Mouse (Mus musculus) CH12.LX (cell line): ENCODE measurements around the gene Slc4a3. TPM values are rescaled to one million over a fixed set of nuclear protein-coding genes. Genes with fewer than 3 reads are reported as not detected.

Source experiments
- DNase-seq: peaks from one replicate; pipeline ENCODE4 v3.0.0-alpha.2; 2013; ENCODE audit errors: extremely low read depth
- H3K27ac ChIP-seq: 2 replicates; pipeline ENCODE4 v1.5.1; 2012; ENCODE audit warnings: low read depth, mild to moderate bottlenecking, control low read depth, moderate library complexity; ENCODE audit not compliant: insufficient read depth
- H3K27me3 ChIP-seq: replicated peaks from 2 replicates; pipeline ENCODE3; 2012; ENCODE audit warnings: inconsistent platforms
- H3K36me3 ChIP-seq, 2 experiments: replicated peaks in 1 of 2; 2 replicates each; pipeline versions ENCODE3 to v1.6.1; 2012; ENCODE audit warnings: inconsistent platforms in 1 of 2, low read length in 1 of 2, mild to moderate bottlenecking in 1 of 2, mixed read lengths in 1 of 2, moderate library complexity in 1 of 2; ENCODE audit not compliant: control insufficient read depth in 1 of 2, insufficient read depth in 1 of 2
- H3K4me1 ChIP-seq, 2 experiments: 2 replicates each; pipeline ENCODE4 v1.6.1; 2012; ENCODE audit warnings: inconsistent platforms in 1 of 2, moderate library complexity in 1 of 2; ENCODE audit not compliant: insufficient read depth in 2 of 2, control insufficient read depth in 1 of 2
- H3K4me2 ChIP-seq: 2 replicates; pipeline ENCODE4 v1.6.1; 2012; ENCODE audit warnings: low read depth, mild to moderate bottlenecking, control low read depth; ENCODE audit not compliant: poor library complexity, insufficient read depth, severe bottlenecking
- H3K4me3 ChIP-seq, 3 experiments: fragments of 150-350 bp in 1 of 3; sonication (generic) in 1 of 3; replicated peaks in 1 of 3; 2 replicates each; pipeline versions ENCODE3 to v1.5.1; 2011 to 2012; ENCODE audit warnings: low read depth in 2 of 3, low read length in 2 of 3, mild to moderate bottlenecking in 2 of 3, moderate library complexity in 2 of 3, control low read depth in 1 of 3, improper control_type of control experiment in 1 of 3, inconsistent platforms in 1 of 3, mixed read lengths in 1 of 3; ENCODE audit not compliant: poor library complexity in 1 of 3
- H3K79me2 ChIP-seq: replicated peaks from 2 replicates; pipeline ENCODE4 v1.6.1; 2012; ENCODE audit warnings: mild to moderate bottlenecking, moderate library complexity; ENCODE audit not compliant: control insufficient read depth, poor library complexity, insufficient read depth, severe bottlenecking; ENCODE audit errors: extremely low read depth
- H3K9ac ChIP-seq: 2 replicates; pipeline ENCODE4 v1.6.1; 2012; ENCODE audit warnings: low read depth, mild to moderate bottlenecking, control low read depth, moderate library complexity; ENCODE audit not compliant: insufficient read depth
- H3K9me3 ChIP-seq: replicated peaks from 2 replicates; pipeline ENCODE3; 2012; ENCODE audit warnings: low read length, inconsistent platforms, mixed read lengths
- CHD1 ChIP-seq: IDR thresholded peaks from 2 replicates; pipeline ENCODE4 v1.6.1; 2012; ENCODE audit warnings: low read depth, low read length, improper control_type of control experiment, inconsistent platforms
- ELF1 ChIP-seq: IDR thresholded peaks from 2 replicates; pipeline ENCODE4 v1.6.1; 2014; ENCODE audit warnings: low read depth, mild to moderate bottlenecking, inconsistent platforms, low read length, improper control_type of control experiment
- EP300 ChIP-seq: IDR thresholded peaks from 2 replicates; pipeline ENCODE4 v1.6.1; 2011; ENCODE audit warnings: low read length, improper control_type of control experiment
- GABPA ChIP-seq: IDR thresholded peaks from 2 replicates; pipeline ENCODE4 v1.6.1; 2012; ENCODE audit warnings: low read depth, low read length, improper control_type of control experiment, inconsistent platforms; ENCODE audit not compliant: insufficient replicate concordance
- HCFC1 ChIP-seq: IDR thresholded peaks from 2 replicates; pipeline ENCODE4 v1.6.1; 2012; ENCODE audit warnings: low read depth, mild to moderate bottlenecking, inconsistent platforms, low read length, improper control_type of control experiment
- IRF4 ChIP-seq: IDR thresholded peaks from 2 replicates; pipeline ENCODE4 v1.6.1; 2014; ENCODE audit warnings: low read depth, mild to moderate bottlenecking, inconsistent platforms, low read length, improper control_type of control experiment
- JUN ChIP-seq: IDR thresholded peaks from 2 replicates; pipeline ENCODE4 v1.6.1; 2011; ENCODE audit warnings: low read depth, mild to moderate bottlenecking, low read length, improper control_type of control experiment, moderate library complexity; ENCODE audit not compliant: insufficient read depth
- MAX ChIP-seq: IDR thresholded peaks from 2 replicates; pipeline ENCODE4 v1.6.1; 2011; ENCODE audit warnings: low read length, improper control_type of control experiment
- MEF2A ChIP-seq: IDR thresholded peaks from 2 replicates; pipeline ENCODE4 v1.6.1; 2014; ENCODE audit warnings: low read depth, mild to moderate bottlenecking, inconsistent platforms, low read length, improper control_type of control experiment, borderline replicate concordance
- MXI1 ChIP-seq: IDR thresholded peaks from 2 replicates; pipeline ENCODE4 v1.6.1; 2011; ENCODE audit warnings: mild to moderate bottlenecking, low read depth, low read length, improper control_type of control experiment
- MYC ChIP-seq: IDR thresholded peaks from 2 replicates; pipeline ENCODE4 v1.6.1; 2011; ENCODE audit warnings: low read depth, mild to moderate bottlenecking, improper control_type of control experiment, low read length
- NELFE ChIP-seq: IDR thresholded peaks from 2 replicates; pipeline ENCODE4 v1.6.1; 2011; ENCODE audit warnings: low read depth, low read length, improper control_type of control experiment
- NRF1 ChIP-seq: IDR thresholded peaks from 2 replicates; pipeline ENCODE4 v1.6.1; 2014; ENCODE audit warnings: low read depth, mild to moderate bottlenecking, inconsistent platforms, low read length, improper control_type of control experiment, moderate library complexity
- POLR2AphosphoS2 ChIP-seq: IDR thresholded peaks from 2 replicates; pipeline ENCODE4 v1.6.1; 2011; ENCODE audit warnings: low read depth, low read length, improper control_type of control experiment
- RAD21 ChIP-seq: IDR thresholded peaks from 2 replicates; pipeline ENCODE4 v1.6.1; 2011; ENCODE audit warnings: low read depth, mild to moderate bottlenecking, low read length, improper control_type of control experiment, moderate library complexity
- SIN3A ChIP-seq: IDR thresholded peaks from 2 replicates; pipeline ENCODE4 v1.6.1; 2012; ENCODE audit warnings: low read length, improper control_type of control experiment, inconsistent platforms
- SMC3 ChIP-seq: IDR thresholded peaks from 2 replicates; pipeline ENCODE4 v1.6.1; 2011; ENCODE audit warnings: low read depth, low read length, improper control_type of control experiment
- UBTF ChIP-seq: IDR thresholded peaks from 2 replicates; pipeline ENCODE4 v1.6.1; 2012; ENCODE audit warnings: low read depth, mild to moderate bottlenecking, inconsistent platforms, low read length, improper control_type of control experiment, moderate library complexity
- USF1 ChIP-seq: IDR thresholded peaks from 2 replicates; pipeline ENCODE4 v1.6.1; 2014; ENCODE audit warnings: low read depth, mild to moderate bottlenecking, inconsistent platforms, low read length, improper control_type of control experiment
- ZNF384 ChIP-seq: IDR thresholded peaks from 2 replicates; pipeline ENCODE4 v1.6.1; 2012; ENCODE audit warnings: low read depth, low read length, improper control_type of control experiment, inconsistent platforms
- dilution Hi-C: fragments of 300-500 bp; cut with MboI; formaldehyde crosslinking; loops from 2 replicates; pipeline ENCODE4 v1.14.3; 2020; ENCODE audit warnings: low sequenced_read_pairs; ENCODE audit not compliant: extremely low pct_unique_long_range_greater_than_20kb, extremely low pct_ligation_motif_present
- in situ Hi-C: fragments of 300-500 bp; cut with MboI; formaldehyde crosslinking; loops from 3 replicates; pipeline ENCODE4 v1.14.3; 2019; ENCODE audit warnings: low sequenced_read_pairs, low pct_ligation_motif_present, low pct_unique_long_range_greater_than_20kb, mixed read lengths
- polyA plus RNA-seq: library from polyadenylated mRNA; unstranded; fragments of >175 nt; gene quantifications from 2 replicates; pipeline ENCODE4 v1.2.1, GENCODE M21; 2012; ENCODE audit warnings: low read depth; ENCODE audit not compliant: insufficient read length
- total RNA-seq, 2 experiments: library from RNA; depleted of rRNA; stranded (reverse); fragments of 300-350 nt in 1 of 2; fragments of >200 nt in 1 of 2; gene quantifications; 2 replicates each; pipeline ENCODE4 v1.2.3; 2012 to 2014

Gene Slc4a3
- total and polyA plus RNA-seq, 3 experiments = 0.03 to 0.21 TPM; not detected in 1

- Histone ChIP-seq H3K4me3 (no peak overlapping the region), H3K4me2 (no peak overlapping the region), H3K27me3 (peaks cover 9% of the 10 kb centered on the region), H3K9ac (no peak overlapping the region), H3K9me3 (no peaks in the 10 kb centered on the region), H3K79me2 (no peaks in the 10 kb centered on the region), H3K4me1 (peaks cover 4 to 20% of the 10 kb centered on the region in 2 experiments; a peak in 3 of 4 replicates), H3K36me3 (no peaks in the 10 kb centered on the region), H3K27ac (no peak overlapping the region)
- dilution Hi-C loops (no loop called here), in situ Hi-C loops (loop anchor here (25.0 kb wide), 1 partner anchor 233 kb away; no protein-coding TSS in a partner anchor)
- no peak for DNase-seq
- no peak for TF ChIP-seq CHD1
- no peak for TF ChIP-seq EP300
- TF ChIP-seq IRF4 = no peak
- TF ChIP-seq ELF1 = no peak
- no peak for TF ChIP-seq RAD21
- TF ChIP-seq JUN = no peak
- no peak for TF ChIP-seq SIN3A
- TF ChIP-seq ZNF384 = no peak
- TF ChIP-seq MYC = no peak
- TF ChIP-seq SMC3 = no peak
- no peak for TF ChIP-seq MAX
- TF ChIP-seq POLR2AphosphoS2 = no peak
These were observed 24.3 kb downstream of the Slc4a3 start for GRCm38 (mm10) chr1:75570403-75570802.

- H3K27me3 ChIP-seq = peaks cover 14% of the 10 kb centered on the region
- no peaks in the 10 kb centered on the region for H3K36me3 ChIP-seq
- in situ Hi-C loops = loop anchor here (25.0 kb wide), 1 partner anchor 235 kb away; no protein-coding TSS in a partner anchor
- H3K4me2 ChIP-seq = no peak overlapping the region
- DNase-seq = no peak
- no peak overlapping the region for H3K9ac ChIP-seq
- H3K27ac ChIP-seq = no peak overlapping the region
- no peaks in the 10 kb centered on the region for H3K79me2 ChIP-seq
- H3K4me3 ChIP-seq = no peak overlapping the region
- no peak for TF ChIP-seq UBTF
- TF ChIP-seq USF1 = no peak
- TF ChIP-seq GABPA = no peak
- TF ChIP-seq POLR2AphosphoS2 = no peak
- TF ChIP-seq SIN3A = no peak
- TF ChIP-seq NELFE = no peak
- no peak for TF ChIP-seq HCFC1
- no peak for TF ChIP-seq MEF2A
- no peak for TF ChIP-seq NRF1
- no peak for TF ChIP-seq SMC3
- no peak for TF ChIP-seq CHD1
- no peak for TF ChIP-seq MXI1
- dilution Hi-C loops = no loop called here
- no peaks in the 10 kb centered on the region for H3K9me3 ChIP-seq
- peaks cover 0 to 6% of the 10 kb centered on the region in 2 experiments; a peak in 1 of 4 replicates for H3K4me1 ChIP-seq
These were observed 26.7 kb downstream of the Slc4a3 start for GRCm38 (mm10) chr1:75572776-75573175.
